Mouse (Mus musculus): ENCODE data around the gene Lypd6b.

DNA sequence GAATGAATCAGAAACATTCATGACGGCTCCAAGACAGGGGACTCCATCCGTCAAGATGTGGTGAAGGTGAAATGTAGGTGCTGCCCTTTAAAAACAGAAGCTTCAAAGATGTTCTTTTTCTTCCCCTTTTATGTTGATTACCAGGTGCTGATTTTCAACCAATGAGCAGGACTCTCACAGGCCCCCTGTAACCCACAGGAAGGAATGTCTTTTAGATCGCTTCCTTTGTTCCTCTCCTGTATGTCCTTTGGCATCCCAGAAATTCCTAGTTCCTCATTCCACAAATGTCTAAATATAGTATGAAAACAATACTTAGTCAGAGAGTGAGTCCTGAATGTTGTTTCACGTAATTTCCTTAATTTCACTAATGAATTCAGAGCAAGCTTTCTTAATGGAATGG, 164.2 kb downstream of the Lypd6b start:
- TF ChIP-seq CTCF (conservative IDR thresholded peaks at IDR 0.05; ENCODE audit: insufficient read depth, insufficient read length, low read depth, low read length) (no peak), POLR2A (IDR thresholded peaks at IDR 0.05; ENCODE audit: low read depth, low read length) (no peak)

Measured in kidney, adult 2 months (tissue).